Mouse (Mus musculus): ENCODE results near the gene Park7. TPM values are rescaled to one million over a fixed set of nuclear protein-coding genes. Genes with fewer than 3 reads are reported as not detected.

Gene Park7
- total and polyA plus RNA-seq, 3 experiments = 438 to 480 TPM; not detected in 1

DNA sequence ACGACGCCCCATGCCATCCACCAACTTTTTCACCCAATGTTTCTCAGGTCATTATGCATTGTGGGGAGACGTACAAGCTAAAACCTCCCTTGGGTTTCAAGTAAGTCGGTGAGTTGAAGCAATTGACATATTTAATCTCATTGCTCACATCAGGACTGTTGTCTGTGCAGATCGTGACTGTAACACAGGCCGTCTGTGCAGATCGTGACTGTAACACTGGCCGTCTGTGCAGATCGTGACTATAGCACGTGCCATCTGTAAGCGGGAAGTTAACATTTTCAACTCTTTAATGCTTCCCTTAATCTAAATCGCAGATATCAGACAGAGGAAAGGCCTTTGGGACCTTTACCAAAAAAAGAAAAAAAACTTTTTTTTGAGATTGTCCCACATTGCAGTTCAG, 494 bp downstream of the Park7 start:
- TF ChIP-seq MAFK (IDR thresholded peaks at IDR 0.05; ENCODE audit: borderline replicate concordance, low read depth, low read length) (no peak), CHD2 (IDR thresholded peaks at IDR 0.05; ENCODE audit: low read length) (no peak), CHD1 (IDR thresholded peaks at IDR 0.05; ENCODE audit: low read depth, low read length) (no peak), USF2 (IDR thresholded peaks at IDR 0.05; ENCODE audit: borderline replicate concordance in 1 of 2, insufficient read depth in 1 of 2, low read depth in 1 of 2, low read length in 2 of 2) (no peak), MAX (IDR thresholded peaks at IDR 0.05; ENCODE audit: low read length) (peak; percentile 97), POLR2AphosphoS5 (IDR thresholded peaks at IDR 0.05; ENCODE audit: borderline replicate concordance, low read depth, low read length) (no peak; the same call in 1 of the 2 replicates), USF1 (IDR thresholded peaks at IDR 0.05; ENCODE audit: low read depth, low read length) (peak; percentile 61; the same call in 1 of the 2 replicates), TBP (IDR thresholded peaks at IDR 0.05; ENCODE audit: low read depth, low read length) (no peak), NRF1 (IDR thresholded peaks at IDR 0.05; ENCODE audit: insufficient read depth, low read depth, low read length, poor library complexity, severe bottlenecking) (no peak), BHLHE40 (IDR thresholded peaks at IDR 0.05; ENCODE audit: borderline replicate concordance, low read depth, low read length) (peak; percentile 96), MAZ (IDR thresholded peaks at IDR 0.05; ENCODE audit: low read depth, low read length) (no peak), E2F4 (IDR thresholded peaks at IDR 0.05; ENCODE audit: borderline replicate concordance, low read depth, low read length) (peak; percentile 43; the same call in 1 of the 2 replicates), KAT2A (conservative IDR thresholded peaks at IDR 0.05; ENCODE audit: low read depth, low read length) (no peak), ZKSCAN1 (IDR thresholded peaks at IDR 0.05; ENCODE audit: low read depth, low read length) (no peak), RCOR1 (IDR thresholded peaks at IDR 0.05; ENCODE audit: low read depth, low read length) (no peak), MEF2A (IDR thresholded peaks at IDR 0.05; ENCODE audit: extremely low read depth, insufficient replicate concordance, low read depth, low read length, poor library complexity, severe bottlenecking) (no peak), EP300 (IDR thresholded peaks at IDR 0.05; ENCODE audit: low read depth in 1 of 2, low read length in 2 of 2) (no peak), ETS1 (IDR thresholded peaks at IDR 0.05; ENCODE audit: low read depth, low read length) (no peak), POLR2A (IDR thresholded peaks at IDR 0.05; ENCODE audit: control insufficient read depth in 1 of 2, insufficient read depth in 1 of 2, low read depth in 1 of 2, low read length in 2 of 2, poor library complexity in 1 of 2) (no peak), MYC (IDR thresholded peaks at IDR 0.05; ENCODE audit: low read depth, low read length) (peak; percentile 92), MXI1 (IDR thresholded peaks at IDR 0.05; ENCODE audit: low read depth, low read length) (peak; percentile 84)
- Histone ChIP-seq H3K27me3 (ENCODE audit: control insufficient read depth in 1 of 2, insufficient read depth in 2 of 2, low read length in 2 of 2) (no peaks in the 10 kb centered on the region), H3K36me3 (ENCODE audit: control insufficient read depth in 1 of 2, insufficient read depth in 2 of 2, low read length in 2 of 2) (peaks cover 0 to 19% of the 10 kb centered on the region in 2 experiments; a peak in 2 of 4 replicates), H3K9ac (ENCODE audit: control insufficient read depth, low read depth, low read length, poor library complexity, severe bottlenecking) (peak overlapping the region; percentile 79), H3K27ac (ENCODE audit: control insufficient read depth, low read depth, low read length) (peak overlapping the region; percentile 85), H3K9me3 (replicated peaks; ENCODE audit: insufficient read depth, low read length) (no peaks in the 10 kb centered on the region), H3K4me3 (ENCODE audit: control insufficient read depth in 1 of 2, insufficient read depth in 1 of 2, low read depth in 2 of 2, low read length in 2 of 2) (peak overlapping the region; percentile 49 to 62), H3K79me2 (ENCODE audit: control insufficient read depth, insufficient read depth, low read length, poor library complexity) (peaks cover 8% of the 10 kb centered on the region), H3K4me1 (ENCODE audit: control insufficient read depth in 1 of 2, insufficient read depth in 2 of 2, low read length in 2 of 2) (peaks cover 8 to 27% of the 10 kb centered on the region in 2 experiments)
- peak; percentile 73 for DNase-seq (ENCODE audit: low read depth, low spot score)
